Mouse (Mus musculus): ENCODE measurements around the gene Abhd14b.

- TF ChIP-seq POLR2A (IDR thresholded peaks at IDR 0.05; ENCODE audit: control insufficient read depth, extremely low read depth, insufficient read depth, low read length, poor library complexity) (no peak), CTCF (IDR thresholded peaks at IDR 0.05; ENCODE audit: borderline replicate concordance, control insufficient read depth, extremely low read depth, insufficient read depth, low read length, poor library complexity) (no peak)
These were observed 33.3 kb downstream of the Abhd14b start for GRCm38 (mm10) chr9:106480541-106480940.
